In genomic region chr4:103199086-103199485, GRCm38 (mm10) we compare ENCODE assay signal across 16 mouse cellular contexts.
"Had no signal": no experiment of that assay in that cellular context is flagged by ENCODE, and none has a peak within 500 bp of the region (broad histone marks: within the 10 kb centered on the region; RNA-seq: fewer than 3 reads in every experiment).

No protein-coding gene starts in this region.

- H3K27me3 ChIP-seq: limb, embryonic 15.5 days; liver, embryonic 12.5 days; neural tube, embryonic 15.5 days had no signal

- H3K9ac ChIP-seq: limb, embryonic 15.5 days; liver, embryonic 12.5 days; lung, embryonic 14.5 days; neural tube, embryonic 15.5 days had no signal

- H3K27ac ChIP-seq: limb, embryonic 15.5 days; liver, embryonic 12.5 days; midbrain, embryonic 10.5 days; neural tube, embryonic 15.5 days; stomach, postnatal 0 days had no signal

- H3K4me3 ChIP-seq: limb, embryonic 15.5 days; liver, embryonic 12.5 days; midbrain, embryonic 10.5 days; myocyte; neural tube, embryonic 15.5 days had no signal

- DNase-seq: kidney, adult 11 months; kidney, postnatal 14 days; layer of hippocampus, adult 9-11 months; layer of hippocampus, postnatal 36 days; lung, embryonic 14.5 days; lung, postnatal 10 days; lung, postnatal 4 days; midbrain, embryonic 14.5 days; right cerebral cortex, adult 18-20 months; right cerebral cortex, postnatal 25 days had no signal

- H3K9me3 ChIP-seq: limb, embryonic 15.5 days; liver, embryonic 12.5 days; midbrain, embryonic 10.5 days; neural tube, embryonic 15.5 days had no signal

- H3K4me1 ChIP-seq: limb, embryonic 15.5 days; liver, embryonic 12.5 days; midbrain, embryonic 10.5 days; neural tube, embryonic 15.5 days had no signal
